Mouse (Mus musculus) MEL (cell line): Measurements from ENCODE around the gene Zfp64. TPM values are rescaled to one million over a fixed set of nuclear protein-coding genes. Genes with fewer than 3 reads are reported as not detected.

ENCODE experiments used
- DNase-seq: peaks from one replicate; pipeline ENCODE4 v3.0.0; 2011; ENCODE audit warnings: low read depth, low spot score
- H3K27ac ChIP-seq: 2 replicates; pipeline ENCODE4 v1.5.1; 2012; ENCODE audit warnings: low read depth, mild to moderate bottlenecking, control low read depth, low read length, moderate library complexity; ENCODE audit not compliant: control insufficient read depth
- H3K27me3 ChIP-seq, 2 experiments: fragments of 150-350 bp in 1 of 2; sonication (generic) in 1 of 2; 2 replicates each; pipeline ENCODE4 v1.6.1; 2012; ENCODE audit warnings: low read length in 2 of 2, mild to moderate bottlenecking in 2 of 2, improper control_type of control experiment in 1 of 2, moderate library complexity in 1 of 2; ENCODE audit not compliant: insufficient read depth in 2 of 2, control insufficient read depth in 1 of 2
- H3K36me3 ChIP-seq, 2 experiments: 2 replicates each; pipeline ENCODE4 v1.6.1; 2012 to 2014; ENCODE audit warnings: low read length in 2 of 2, improper control_type of control experiment in 1 of 2, inconsistent platforms in 1 of 2, mild to moderate bottlenecking in 1 of 2; ENCODE audit not compliant: insufficient read depth in 2 of 2, control insufficient read depth in 1 of 2
- H3K4me1 ChIP-seq, 2 experiments: fragments of 150-350 bp in 1 of 2; sonication (generic) in 1 of 2; 2 replicates each; pipeline ENCODE4 v1.6.1; 2012; ENCODE audit warnings: low read length in 2 of 2, improper control_type of control experiment in 1 of 2, mild to moderate bottlenecking in 1 of 2; ENCODE audit not compliant: insufficient read depth in 2 of 2, control insufficient read depth in 1 of 2
- H3K4me3 ChIP-seq, 2 experiments: fragments of 150-350 bp in 1 of 2; sonication (generic) in 1 of 2; 2 replicates each; pipeline ENCODE4 v1.5.1; 2012; ENCODE audit warnings: low read depth in 2 of 2, low read length in 2 of 2, mild to moderate bottlenecking in 2 of 2, moderate library complexity in 2 of 2, control low read depth in 1 of 2, improper control_type of control experiment in 1 of 2; ENCODE audit not compliant: control insufficient read depth in 1 of 2, insufficient read depth in 1 of 2
- H3K79me2 ChIP-seq: 2 replicates; pipeline ENCODE4 v1.6.1; 2012; ENCODE audit warnings: mild to moderate bottlenecking, low read length, moderate library complexity; ENCODE audit not compliant: control insufficient read depth, poor library complexity, insufficient read depth
- H3K9ac ChIP-seq: 2 replicates; pipeline ENCODE4 v1.6.1; 2012; ENCODE audit warnings: low read depth, mild to moderate bottlenecking, control low read depth, low read length, moderate library complexity; ENCODE audit not compliant: control insufficient read depth, poor library complexity, severe bottlenecking
- H3K9me3 ChIP-seq: fragments of 150-350 bp; sonication (generic); replicated peaks from 2 replicates; pipeline ENCODE4 v1.6.1; 2012; ENCODE audit warnings: mild to moderate bottlenecking, low read length, improper control_type of control experiment, moderate library complexity; ENCODE audit not compliant: insufficient read depth
- BHLHE40 ChIP-seq: IDR thresholded peaks from 2 replicates; pipeline ENCODE4 v1.6.1; 2012; ENCODE audit warnings: low read depth, mild to moderate bottlenecking, inconsistent platforms, low read length, improper control_type of control experiment, borderline replicate concordance
- CHD2 ChIP-seq: IDR thresholded peaks from 2 replicates; pipeline ENCODE4 v1.6.1; 2011; ENCODE audit warnings: low read length, improper control_type of control experiment
- ETS1 ChIP-seq: IDR thresholded peaks from 2 replicates; pipeline ENCODE4 v1.6.1; 2012; ENCODE audit warnings: low read depth, mild to moderate bottlenecking, inconsistent platforms, low read length, improper control_type of control experiment, moderate library complexity
- GATA1 ChIP-seq: IDR thresholded peaks from 2 replicates; pipeline ENCODE4 v1.6.1; 2011; ENCODE audit warnings: low read depth, low read length, improper control_type of control experiment
- JUND ChIP-seq: IDR thresholded peaks from 2 replicates; pipeline ENCODE4 v1.6.1; 2011; ENCODE audit warnings: low read depth, mild to moderate bottlenecking, improper control_type of control experiment, low read length
- KAT2A ChIP-seq: conservative IDR thresholded peaks from 2 replicates; pipeline ENCODE4 v1.6.1; 2012; ENCODE audit warnings: low read depth, low read length, improper control_type of control experiment, inconsistent platforms
- MXI1 ChIP-seq: IDR thresholded peaks from 2 replicates; pipeline ENCODE4 v1.6.1; 2011; ENCODE audit warnings: mild to moderate bottlenecking, low read depth, low read length, improper control_type of control experiment
- MYB ChIP-seq: IDR thresholded peaks from 2 replicates; pipeline ENCODE4 v1.6.1; 2011; ENCODE audit warnings: mild to moderate bottlenecking, low read depth, low read length, improper control_type of control experiment
- MYC ChIP-seq: IDR thresholded peaks from 2 replicates; pipeline ENCODE4 v1.6.1; 2011; ENCODE audit warnings: low read depth, mild to moderate bottlenecking, low read length, improper control_type of control experiment, moderate library complexity
- NRF1 ChIP-seq: IDR thresholded peaks from 2 replicates; pipeline ENCODE4 v1.6.1; 2014; ENCODE audit warnings: low read depth, mild to moderate bottlenecking, inconsistent platforms, low read length, improper control_type of control experiment, moderate library complexity; ENCODE audit not compliant: poor library complexity, insufficient read depth, severe bottlenecking
- POLR2A ChIP-seq, 2 experiments: IDR thresholded peaks; 2 replicates each; pipeline ENCODE4 v1.6.1; 2011 to 2012; ENCODE audit warnings: low read length in 2 of 2, mild to moderate bottlenecking in 2 of 2, control low read depth in 1 of 2, improper control_type of control experiment in 1 of 2, low read depth in 1 of 2, moderate library complexity in 1 of 2; ENCODE audit not compliant: control insufficient read depth in 1 of 2, insufficient read depth in 1 of 2, poor library complexity in 1 of 2
- POLR2AphosphoS5 ChIP-seq: IDR thresholded peaks from 2 replicates; pipeline ENCODE4 v1.6.1; 2012; ENCODE audit warnings: low read depth, borderline replicate concordance, mild to moderate bottlenecking, inconsistent platforms, low read length, moderate library complexity, mixed read lengths
- RAD21 ChIP-seq: IDR thresholded peaks from 2 replicates; pipeline ENCODE4 v1.6.1; 2011; ENCODE audit warnings: mild to moderate bottlenecking, low read depth, low read length, improper control_type of control experiment
- TBP ChIP-seq: IDR thresholded peaks from 2 replicates; pipeline ENCODE4 v1.8.0; 2011; ENCODE audit warnings: low read depth, low read length, improper control_type of control experiment
- TCF12 ChIP-seq: IDR thresholded peaks from 2 replicates; pipeline ENCODE4 v1.6.1; 2014; ENCODE audit warnings: low read depth, mild to moderate bottlenecking, inconsistent platforms, low read length, improper control_type of control experiment, moderate library complexity
- UBTF ChIP-seq: IDR thresholded peaks from 2 replicates; pipeline ENCODE4 v1.6.1; 2012; ENCODE audit warnings: low read depth, mild to moderate bottlenecking, inconsistent platforms, low read length, improper control_type of control experiment, moderate library complexity, borderline replicate concordance; ENCODE audit not compliant: insufficient read depth
- ZKSCAN1 ChIP-seq: IDR thresholded peaks from 2 replicates; pipeline ENCODE4 v1.6.1; 2012; ENCODE audit warnings: low read depth, mild to moderate bottlenecking, inconsistent platforms, low read length, improper control_type of control experiment, moderate library complexity
- ZMIZ1 ChIP-seq: IDR thresholded peaks from 2 replicates; pipeline ENCODE4 v1.6.1; 2012; ENCODE audit warnings: low read depth, mild to moderate bottlenecking, inconsistent platforms, low read length, improper control_type of control experiment, moderate library complexity
- ZNF384 ChIP-seq: IDR thresholded peaks from 2 replicates; pipeline ENCODE4 v1.6.1; 2012; ENCODE audit warnings: low read depth, mild to moderate bottlenecking, inconsistent platforms, low read length, improper control_type of control experiment
- polyA plus RNA-seq, 2 experiments: library from polyadenylated mRNA; stranded (reverse) in 1 of 2; unstranded in 1 of 2; fragments of >175 nt in 1 of 2; fragments of >200 nt in 1 of 2; gene quantifications; 2 replicates each; pipeline versions ENCODE4 v1.2.1 to v1.2.4; 2012; ENCODE audit warnings: low replicate concordance in 2 of 2, low read depth in 1 of 2; ENCODE audit not compliant: insufficient read length in 2 of 2, insufficient read depth in 1 of 2, missing spikeins in 1 of 2
- total RNA-seq: library from RNA; depleted of rRNA; stranded (reverse); fragments of 300-350 nt; gene quantifications from 2 replicates; pipeline ENCODE4 v1.2.3, GENCODE M21; 2012

The Zfp64 gene
- total and polyA plus RNA-seq, 3 experiments: 22.4 to 35.8 TPM; not detected in 1

GRCm38 (mm10) chr2:168944011-168944410 lies 11.4 kb downstream of the Zfp64 start:
- Histone ChIP-seq H3K36me3 (no peaks in the 10 kb centered on the region; a peak in 1 of 4 replicates), H3K9me3 (no peaks in the 10 kb centered on the region)

GRCm38 (mm10) chr2:168939941-168940340 lies 15.4 kb downstream of the Zfp64 start:
- TF ChIP-seq NRF1 (no peak), TBP (no peak)
- no peaks in the 10 kb centered on the region for H3K79me2 ChIP-seq
- no peak overlapping the region for H3K4me3 ChIP-seq
- no peak for DNase-seq
- no peaks in the 10 kb centered on the region for H3K27me3 ChIP-seq
- H3K4me1 ChIP-seq: no peaks in the 10 kb centered on the region
- no peaks in the 10 kb centered on the region; a peak in 1 of 4 replicates for H3K36me3 ChIP-seq
- H3K9me3 ChIP-seq: no peaks in the 10 kb centered on the region
- H3K27ac ChIP-seq: no peak overlapping the region
- H3K9ac ChIP-seq: no peak overlapping the region

More at GRCm38 (mm10) chr2:168944011-168944410, 11.4 kb downstream of the Zfp64 start:
- H3K27me3 ChIP-seq: no peaks in the 10 kb centered on the region
- no peak overlapping the region for H3K9ac ChIP-seq
- no peak for DNase-seq
- H3K4me3 ChIP-seq: no peak overlapping the region
- no peaks in the 10 kb centered on the region for H3K4me1 ChIP-seq
- no peaks in the 10 kb centered on the region for H3K79me2 ChIP-seq
- no peak for TF ChIP-seq KAT2A
- no peak for TF ChIP-seq BHLHE40
- no peak for TF ChIP-seq RAD21
- TF ChIP-seq ZNF384: no peak
- TF ChIP-seq ZMIZ1: no peak
- no peak for TF ChIP-seq ZKSCAN1
- TF ChIP-seq POLR2AphosphoS5: no peak
- no peak for TF ChIP-seq POLR2A (IDR thresholded peaks at IDR 0.05; ENCODE audit: control insufficient read depth in 1 of 2, insufficient read depth in 1 of 2, low read depth in 1 of 2, low read length in 2 of 2, poor library complexity in 1 of 2)
- TF ChIP-seq MYC: no peak
- no peak for TF ChIP-seq TCF12
- no peak for TF ChIP-seq ETS1
- no peak for TF ChIP-seq MXI1
- no peak for TF ChIP-seq CHD2
- TF ChIP-seq UBTF: no peak
- TF ChIP-seq MYB: no peak
- no peak for TF ChIP-seq GATA1
- TF ChIP-seq JUND: no peak
- no peak for TF ChIP-seq NRF1
- no peak for TF ChIP-seq TBP
- no peak overlapping the region for H3K27ac ChIP-seq
